Mouse (Mus musculus) MEL (cell line): Measurements from ENCODE around the gene Gldn. TPM values are rescaled to one million over a fixed set of nuclear protein-coding genes. Genes with fewer than 3 reads are reported as not detected.

Source experiments
- DNase-seq: peaks from one replicate; pipeline ENCODE4 v3.0.0; 2011; ENCODE audit warnings: low read depth, low spot score
- H3K27ac ChIP-seq: 2 replicates; pipeline ENCODE4 v1.5.1; 2012; ENCODE audit warnings: low read depth, mild to moderate bottlenecking, control low read depth, low read length, moderate library complexity; ENCODE audit not compliant: control insufficient read depth
- H3K27me3 ChIP-seq, 2 experiments: fragments of 150-350 bp in 1 of 2; sonication (generic) in 1 of 2; 2 replicates each; pipeline ENCODE4 v1.6.1; 2012; ENCODE audit warnings: low read length in 2 of 2, mild to moderate bottlenecking in 2 of 2, improper control_type of control experiment in 1 of 2, moderate library complexity in 1 of 2; ENCODE audit not compliant: insufficient read depth in 2 of 2, control insufficient read depth in 1 of 2
- H3K36me3 ChIP-seq, 2 experiments: 2 replicates each; pipeline ENCODE4 v1.6.1; 2012 to 2014; ENCODE audit warnings: low read length in 2 of 2, improper control_type of control experiment in 1 of 2, inconsistent platforms in 1 of 2, mild to moderate bottlenecking in 1 of 2; ENCODE audit not compliant: insufficient read depth in 2 of 2, control insufficient read depth in 1 of 2
- H3K4me1 ChIP-seq, 2 experiments: fragments of 150-350 bp in 1 of 2; sonication (generic) in 1 of 2; 2 replicates each; pipeline ENCODE4 v1.6.1; 2012; ENCODE audit warnings: low read length in 2 of 2, improper control_type of control experiment in 1 of 2, mild to moderate bottlenecking in 1 of 2; ENCODE audit not compliant: insufficient read depth in 2 of 2, control insufficient read depth in 1 of 2
- H3K4me3 ChIP-seq, 2 experiments: fragments of 150-350 bp in 1 of 2; sonication (generic) in 1 of 2; 2 replicates each; pipeline ENCODE4 v1.5.1; 2012; ENCODE audit warnings: low read depth in 2 of 2, low read length in 2 of 2, mild to moderate bottlenecking in 2 of 2, moderate library complexity in 2 of 2, control low read depth in 1 of 2, improper control_type of control experiment in 1 of 2; ENCODE audit not compliant: control insufficient read depth in 1 of 2, insufficient read depth in 1 of 2
- H3K79me2 ChIP-seq: 2 replicates; pipeline ENCODE4 v1.6.1; 2012; ENCODE audit warnings: mild to moderate bottlenecking, low read length, moderate library complexity; ENCODE audit not compliant: control insufficient read depth, poor library complexity, insufficient read depth
- H3K9ac ChIP-seq: 2 replicates; pipeline ENCODE4 v1.6.1; 2012; ENCODE audit warnings: low read depth, mild to moderate bottlenecking, control low read depth, low read length, moderate library complexity; ENCODE audit not compliant: control insufficient read depth, poor library complexity, severe bottlenecking
- H3K9me3 ChIP-seq: fragments of 150-350 bp; sonication (generic); replicated peaks from 2 replicates; pipeline ENCODE4 v1.6.1; 2012; ENCODE audit warnings: mild to moderate bottlenecking, low read length, improper control_type of control experiment, moderate library complexity; ENCODE audit not compliant: insufficient read depth
- CTCF ChIP-seq, 3 experiments: IDR thresholded peaks in 2 of 3; conservative IDR thresholded peaks in 1 of 3; 2 replicates each; pipeline ENCODE4 v1.5.1; 2011 to 2012; ENCODE audit warnings: low read length in 3 of 3, low read depth in 2 of 3, mild to moderate bottlenecking in 2 of 3, improper control_type of control experiment in 1 of 3, inconsistent platforms in 1 of 3, mixed read lengths in 1 of 3, moderate library complexity in 1 of 3; ENCODE audit not compliant: control insufficient read depth in 1 of 3, insufficient read depth in 1 of 3, poor library complexity in 1 of 3, severe bottlenecking in 1 of 3
- ELF1 ChIP-seq: IDR thresholded peaks from 2 replicates; pipeline ENCODE4 v1.6.1; 2014; ENCODE audit warnings: low read depth, mild to moderate bottlenecking, inconsistent platforms, low read length, improper control_type of control experiment, moderate library complexity
- GATA1 ChIP-seq: IDR thresholded peaks from 2 replicates; pipeline ENCODE4 v1.6.1; 2011; ENCODE audit warnings: low read depth, low read length, improper control_type of control experiment
- JUND ChIP-seq: IDR thresholded peaks from 2 replicates; pipeline ENCODE4 v1.6.1; 2011; ENCODE audit warnings: low read depth, mild to moderate bottlenecking, improper control_type of control experiment, low read length
- KAT2A ChIP-seq: conservative IDR thresholded peaks from 2 replicates; pipeline ENCODE4 v1.6.1; 2012; ENCODE audit warnings: low read depth, low read length, improper control_type of control experiment, inconsistent platforms
- MAZ ChIP-seq: IDR thresholded peaks from 2 replicates; pipeline ENCODE4 v1.6.1; 2012; ENCODE audit warnings: low read depth, mild to moderate bottlenecking, inconsistent platforms, low read length, improper control_type of control experiment
- NELFE ChIP-seq: IDR thresholded peaks from 2 replicates; pipeline ENCODE4 v1.6.1; 2011; ENCODE audit warnings: low read depth, low read length, improper control_type of control experiment
- NRF1 ChIP-seq: IDR thresholded peaks from 2 replicates; pipeline ENCODE4 v1.6.1; 2014; ENCODE audit warnings: low read depth, mild to moderate bottlenecking, inconsistent platforms, low read length, improper control_type of control experiment, moderate library complexity; ENCODE audit not compliant: poor library complexity, insufficient read depth, severe bottlenecking
- RAD21 ChIP-seq: IDR thresholded peaks from 2 replicates; pipeline ENCODE4 v1.6.1; 2011; ENCODE audit warnings: mild to moderate bottlenecking, low read depth, low read length, improper control_type of control experiment
- SIN3A ChIP-seq: IDR thresholded peaks from 2 replicates; pipeline ENCODE4 v1.6.1; 2012; ENCODE audit warnings: low read length, improper control_type of control experiment, inconsistent platforms
- SMC3 ChIP-seq: IDR thresholded peaks from 2 replicates; pipeline ENCODE4 v1.6.1; 2011; ENCODE audit warnings: low read depth, low read length, improper control_type of control experiment
- TAL1 ChIP-seq: IDR thresholded peaks from 2 replicates; pipeline ENCODE4 v1.6.1; 2012; ENCODE audit warnings: mild to moderate bottlenecking, inconsistent platforms, low read length, moderate library complexity, mixed read lengths
- TBP ChIP-seq: IDR thresholded peaks from 2 replicates; pipeline ENCODE4 v1.8.0; 2011; ENCODE audit warnings: low read depth, low read length, improper control_type of control experiment
- TCF12 ChIP-seq: IDR thresholded peaks from 2 replicates; pipeline ENCODE4 v1.6.1; 2014; ENCODE audit warnings: low read depth, mild to moderate bottlenecking, inconsistent platforms, low read length, improper control_type of control experiment, moderate library complexity
- USF1 ChIP-seq: IDR thresholded peaks from 2 replicates; pipeline ENCODE4 v1.6.1; 2014; ENCODE audit warnings: low read depth, mild to moderate bottlenecking, inconsistent platforms, low read length, improper control_type of control experiment, moderate library complexity
- ZC3H11A ChIP-seq: IDR thresholded peaks from 2 replicates; pipeline ENCODE4 v1.6.1; 2012; ENCODE audit warnings: low read depth, mild to moderate bottlenecking, inconsistent platforms, low read length, improper control_type of control experiment
- polyA plus RNA-seq, 2 experiments: library from polyadenylated mRNA; stranded (reverse) in 1 of 2; unstranded in 1 of 2; fragments of >175 nt in 1 of 2; fragments of >200 nt in 1 of 2; gene quantifications; 2 replicates each; pipeline versions ENCODE4 v1.2.1 to v1.2.4; 2012; ENCODE audit warnings: low replicate concordance in 2 of 2, low read depth in 1 of 2; ENCODE audit not compliant: insufficient read length in 2 of 2, insufficient read depth in 1 of 2, missing spikeins in 1 of 2
- total RNA-seq: library from RNA; depleted of rRNA; stranded (reverse); fragments of 300-350 nt; gene quantifications from 2 replicates; pipeline ENCODE4 v1.2.3, GENCODE M21; 2012; rRNA removed

The Gldn gene
- not detected in 2 replicates for total RNA-seq
- not detected for polyA plus RNA-seq

DNA sequence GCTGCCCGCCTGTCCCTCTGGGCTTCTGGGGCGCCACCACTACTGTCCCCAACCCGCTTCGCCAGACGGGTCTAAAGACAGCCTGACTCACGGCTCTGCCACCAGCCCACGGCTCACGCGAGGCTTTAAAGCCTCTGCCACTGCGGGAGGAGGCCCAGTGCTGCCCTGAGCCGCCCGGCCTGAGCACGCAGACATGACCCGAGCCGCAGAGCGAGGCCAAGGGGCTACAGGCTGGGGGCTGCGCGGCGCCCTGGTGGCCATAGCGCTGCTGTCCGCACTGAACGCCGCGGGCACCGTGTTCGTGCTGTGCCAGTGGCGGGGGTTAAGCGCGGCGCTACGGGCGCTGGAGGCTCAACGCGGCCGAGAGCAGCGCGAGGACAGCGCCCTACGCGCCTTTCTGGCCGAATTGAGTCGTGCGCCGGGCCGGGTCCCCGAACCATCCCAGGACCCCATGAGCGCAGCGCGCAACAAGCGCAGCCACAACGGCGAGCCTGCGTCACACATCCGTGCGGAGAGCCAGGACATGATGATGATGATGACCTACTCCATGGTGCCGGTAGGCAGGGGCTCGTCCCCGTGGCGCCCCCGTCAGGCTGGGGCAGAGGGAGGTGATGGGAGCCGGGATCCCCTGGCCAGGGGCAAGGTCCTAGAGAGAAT lies at the start of gene Gldn:
Gene Gldn, plus strand, starts transcription at position 156 of the 657 bp plus-strand sequence.
- H3K79me2 ChIP-seq = no peaks in the 10 kb centered on the region
- no peak within 1 kb of the TSS for H3K27ac ChIP-seq
- no peak within 1 kb of the TSS for H3K9ac ChIP-seq
- no peaks in the 10 kb centered on the region for H3K4me1 ChIP-seq
- H3K27me3 ChIP-seq = no peaks in the 10 kb centered on the region
- no peak for DNase-seq
- no peak within 1 kb of the TSS for H3K4me3 ChIP-seq
- H3K9me3 ChIP-seq = no peaks in the 10 kb centered on the region
- no peak for TF ChIP-seq TCF12
- no peak for TF ChIP-seq ELF1
- no peak for TF ChIP-seq KAT2A
- TF ChIP-seq GATA1 = no peak
- TF ChIP-seq ZC3H11A = no peak
- TF ChIP-seq USF1 = no peak
- TF ChIP-seq NELFE = no peak
- H3K36me3 ChIP-seq = no peaks in the 10 kb centered on the region

DNA sequence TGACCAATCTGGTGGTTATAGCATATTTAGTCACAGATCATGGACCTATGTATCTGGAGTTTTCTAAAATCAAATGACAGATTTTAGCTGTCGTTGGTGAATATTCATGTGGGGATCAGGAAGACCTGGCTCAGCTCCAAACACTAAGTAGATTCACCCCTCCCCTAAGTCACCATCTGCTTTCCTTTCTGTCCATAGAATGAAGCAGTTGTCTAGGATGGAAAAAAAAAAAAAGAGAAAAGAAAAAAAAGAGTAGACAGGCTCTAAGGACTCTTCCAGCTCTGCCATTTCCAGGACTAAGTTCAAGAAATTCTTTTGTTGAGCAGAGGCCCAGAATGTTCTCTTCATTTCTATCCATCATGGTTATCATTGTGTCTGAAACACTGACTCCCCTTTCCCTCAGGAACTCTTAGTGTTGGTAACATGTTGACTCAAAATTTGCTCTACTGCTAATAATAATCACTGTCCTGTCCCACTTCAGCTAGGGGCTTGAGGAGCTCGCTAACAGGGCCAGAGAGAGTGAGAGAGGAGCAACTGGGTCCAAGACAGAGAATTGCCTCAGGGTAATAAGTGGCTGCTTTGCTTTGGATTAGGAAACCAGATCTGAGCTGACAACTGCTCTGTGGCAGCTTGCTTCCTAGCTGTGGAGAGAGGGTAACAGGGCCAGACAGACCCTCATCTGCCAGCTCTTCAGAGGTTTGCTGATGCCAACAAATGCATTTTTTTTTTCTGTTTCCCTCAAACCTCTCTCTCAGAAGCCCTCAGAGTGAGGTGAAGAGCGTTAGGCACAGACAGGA lies 41.2 kb upstream of the Gldn start:
- no peak for DNase-seq
- TF ChIP-seq NRF1 = no peak
- no peak for TF ChIP-seq GATA1
- no peak for TF ChIP-seq SMC3
- no peak for TF ChIP-seq TBP
- no peak for TF ChIP-seq ELF1
- TF ChIP-seq MAZ = no peak
- TF ChIP-seq SIN3A = no peak
- no peak for TF ChIP-seq TAL1
- TF ChIP-seq CTCF (IDR thresholded peaks at IDR 0.05 in 2 of 3, conservative IDR thresholded peaks at IDR 0.05 in 1 of 3; ENCODE audit: control insufficient read depth in 1 of 3, insufficient read depth in 1 of 3, low read depth in 2 of 3, low read length in 3 of 3, poor library complexity in 1 of 3, severe bottlenecking in 1 of 3) = no peak
- TF ChIP-seq JUND = no peak
- TF ChIP-seq RAD21 = no peak
- Histone ChIP-seq H3K9me3 (no peaks in the 10 kb centered on the region), H3K9ac (no peak overlapping the region), H3K4me3 (no peak overlapping the region), H3K79me2 (no peaks in the 10 kb centered on the region), H3K27ac (no peak overlapping the region), H3K4me1 (no peaks in the 10 kb centered on the region), H3K36me3 (no peaks in the 10 kb centered on the region), H3K27me3 (no peaks in the 10 kb centered on the region; a peak in 2 of 4 replicates)
